Mouse (Mus musculus) mouse trophoblast stem cell (cell line): ENCODE measurements around the gene Ascl5.

ENCODE experiments used
- in situ Hi-C, 2 experiments: fragments of 300-500 bp; cut with MseI, MboI; formaldehyde crosslinking; loops; 2 replicates in 1 of 2; 3 replicates in 1 of 2; pipeline ENCODE4 v1.15.1; 2025

The Ascl5 gene

DNA sequence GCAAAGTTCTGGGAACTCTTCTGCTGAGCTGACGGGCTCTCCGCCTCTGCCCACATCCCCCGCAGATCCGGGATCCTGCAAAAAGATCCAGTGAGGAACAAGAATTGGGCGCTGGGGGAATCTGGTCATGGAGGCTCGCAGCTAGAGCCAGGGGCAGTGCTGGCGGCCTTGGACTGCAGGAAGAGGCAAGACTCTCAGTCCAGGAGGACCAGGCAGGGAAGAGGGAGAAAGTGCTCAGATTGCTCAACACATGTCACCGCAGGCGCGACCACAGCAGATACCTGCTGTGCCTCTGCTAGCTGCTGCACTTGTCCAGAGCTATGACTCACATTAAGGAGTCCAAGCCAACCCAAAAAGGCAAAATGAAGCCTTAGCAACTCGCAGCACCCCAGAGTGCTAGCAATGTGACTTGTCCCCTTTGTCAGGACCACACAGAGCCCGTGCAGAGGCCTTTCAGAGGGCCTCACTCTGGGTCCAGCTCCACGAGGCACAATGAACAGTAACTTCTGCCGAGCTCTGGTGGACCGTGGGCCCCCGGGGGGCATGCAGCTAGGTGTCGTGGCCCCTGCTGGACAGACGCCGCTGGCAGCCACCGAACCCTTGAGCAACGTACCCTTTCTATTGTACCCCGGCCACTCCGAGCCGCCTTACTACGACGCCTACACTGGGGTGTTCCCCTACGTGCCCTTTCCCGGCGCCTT, at the start of gene Ascl5:
Gene Ascl5, plus strand, starts transcription at position 493 of the 701 bp plus-strand sequence.
- in situ Hi-C loops = no loop called here

DNA sequence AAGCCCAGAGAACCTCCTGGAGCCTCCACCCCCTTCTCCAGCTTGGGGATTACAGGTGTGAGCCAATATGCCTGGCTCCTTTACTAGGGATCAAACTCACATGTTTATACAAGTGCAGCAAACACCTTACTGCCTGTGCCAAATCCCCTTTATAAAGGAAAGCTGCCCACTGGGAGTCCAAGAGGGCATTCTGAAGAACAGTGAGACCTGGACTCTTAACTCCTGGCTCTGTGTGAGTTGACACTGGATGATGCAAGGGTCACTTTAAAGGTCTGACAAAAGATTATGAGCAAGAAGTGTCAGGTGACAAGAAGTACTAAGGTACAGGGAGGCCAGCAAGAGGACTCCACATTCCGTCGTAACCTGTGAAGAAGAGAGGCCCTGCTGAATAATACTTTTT, 49.2 kb upstream of the Ascl5 start:
- in situ Hi-C loops = no loop called here

DNA sequence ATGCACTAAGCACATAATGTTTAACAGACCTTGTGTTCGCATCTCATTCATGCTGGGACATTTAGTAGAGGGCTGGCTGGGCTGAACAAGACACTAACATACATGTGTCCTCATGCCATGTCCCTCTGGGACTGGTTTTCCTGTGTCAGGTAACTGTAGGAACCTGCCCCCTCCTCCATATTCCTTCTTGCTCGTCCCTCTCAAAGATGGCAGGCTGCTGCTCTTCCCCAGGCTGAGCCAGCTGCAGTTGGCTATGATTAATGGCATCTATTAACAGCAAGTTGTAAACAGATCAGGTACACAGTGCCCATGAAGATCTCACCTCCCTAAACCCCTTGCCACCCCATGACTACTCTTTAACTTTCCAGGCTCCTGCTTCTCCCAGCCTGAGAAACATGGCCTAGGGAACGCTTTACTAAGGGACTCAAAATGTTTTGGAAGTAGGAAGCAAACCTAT, 44.3 kb upstream of the Ascl5 start, which contains the start of gene Igfn1:
Gene Igfn1, minus strand, starts transcription at position 51 of the 457 bp plus-strand sequence.
- in situ Hi-C loops = no loop called here

DNA sequence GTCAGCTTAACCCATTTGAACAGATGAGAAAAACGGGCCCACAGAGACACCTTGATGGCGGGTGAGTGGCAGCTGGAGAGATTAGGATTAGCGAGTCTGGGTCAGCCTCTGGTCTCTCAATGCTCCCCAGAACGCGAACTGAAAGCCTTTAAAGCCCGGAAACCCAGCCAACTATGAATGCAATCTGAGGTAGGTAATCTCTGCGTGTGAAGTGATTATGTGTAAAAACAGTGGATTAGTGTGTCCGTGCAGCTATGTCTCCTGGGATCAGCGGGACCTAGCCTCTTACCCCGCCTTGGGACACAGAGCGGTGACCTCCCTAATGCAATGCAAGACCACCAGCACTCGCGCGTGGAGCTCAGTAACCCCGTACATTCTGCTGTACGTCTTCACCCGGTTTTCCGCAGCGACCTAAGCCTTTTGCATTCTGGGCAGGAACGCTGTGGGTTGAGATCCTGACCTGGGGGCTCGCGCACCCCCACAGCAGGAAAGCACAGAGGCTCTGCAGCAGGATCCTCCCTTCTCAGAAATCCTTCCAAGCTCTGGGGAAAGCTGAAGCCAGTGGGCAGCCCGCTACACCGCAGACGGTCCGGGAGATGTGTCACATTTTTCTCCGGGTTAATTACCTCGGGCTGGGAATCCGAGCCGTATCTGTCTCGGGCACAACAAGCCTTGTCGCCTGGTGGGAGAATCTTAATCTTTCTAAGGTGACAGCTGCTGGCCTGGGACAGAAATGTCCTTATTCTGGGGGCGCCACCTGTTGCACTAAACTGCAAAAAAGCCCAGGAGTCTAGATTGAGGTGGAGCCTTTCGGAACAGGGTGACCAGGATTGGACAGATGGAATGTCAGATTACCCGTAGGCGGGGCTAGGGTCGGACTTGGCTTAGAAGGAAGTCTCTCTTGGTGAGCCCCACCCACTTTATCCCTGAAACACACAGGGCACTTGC, 43.1 kb upstream of the Ascl5 start, which contains the start of gene Tmem9:
Gene Tmem9, plus strand, starts transcription at position 940 of the 948 bp plus-strand sequence.
- in situ Hi-C loops = no loop called here

DNA sequence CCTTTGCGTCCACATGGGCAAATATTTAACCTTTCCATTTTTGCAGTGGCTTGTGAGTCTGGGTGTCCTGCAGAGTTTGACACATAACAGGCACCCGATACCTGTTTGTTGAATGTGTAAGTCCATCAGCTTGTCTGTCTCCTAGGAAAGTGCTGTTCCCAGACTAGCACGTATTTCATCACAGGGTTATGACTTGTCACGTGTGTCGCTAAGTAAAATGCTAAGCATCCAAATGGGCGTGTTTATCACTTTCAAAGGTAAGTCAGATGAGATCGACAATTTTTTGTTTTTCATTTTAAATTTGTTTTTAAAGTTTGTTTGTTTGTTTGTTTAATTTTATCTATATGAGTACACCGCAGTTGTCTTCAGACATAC, 42.5 kb upstream of the Ascl5 start:
- in situ Hi-C loops = no loop called here

DNA sequence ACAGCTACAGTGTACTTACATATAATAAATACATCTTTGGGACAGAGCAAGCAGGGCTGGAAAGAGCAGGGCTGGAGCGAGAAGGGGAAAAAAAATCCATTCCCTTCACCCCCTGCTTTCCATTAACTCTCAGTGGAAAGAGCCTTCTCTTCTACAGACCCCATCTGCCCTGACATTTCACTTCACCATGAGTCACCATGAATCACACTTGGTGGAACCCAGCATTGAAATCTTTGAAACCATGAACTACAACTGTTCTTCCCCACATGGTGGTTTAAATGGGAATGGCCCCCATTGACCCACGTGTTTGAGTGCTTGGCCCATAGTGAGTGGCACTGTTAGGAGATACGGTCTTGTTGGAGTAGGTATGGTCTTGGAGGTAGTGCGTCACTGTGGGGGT, 40.4 kb upstream of the Ascl5 start:
- in situ Hi-C loops = no loop called here

DNA sequence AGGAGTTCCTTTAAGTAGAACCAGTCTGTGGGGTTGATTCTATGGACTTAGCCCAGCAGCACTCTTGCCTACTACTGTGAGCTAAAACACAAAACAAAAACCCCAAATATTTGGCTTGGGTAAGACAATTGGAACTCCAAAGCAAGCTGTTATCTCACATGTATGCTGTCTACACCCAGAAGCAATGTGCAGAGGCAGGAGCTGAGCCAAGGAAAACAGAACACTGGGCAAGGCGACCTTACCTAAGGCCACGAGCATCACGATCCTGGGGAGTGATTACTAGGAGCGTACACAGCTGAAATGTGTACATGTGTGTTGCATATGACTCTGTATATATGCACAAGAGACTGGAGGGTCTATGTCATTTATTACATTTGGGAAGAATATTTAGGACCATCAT, 37.1 kb upstream of the Ascl5 start:
- in situ Hi-C loops = no loop called here

DNA sequence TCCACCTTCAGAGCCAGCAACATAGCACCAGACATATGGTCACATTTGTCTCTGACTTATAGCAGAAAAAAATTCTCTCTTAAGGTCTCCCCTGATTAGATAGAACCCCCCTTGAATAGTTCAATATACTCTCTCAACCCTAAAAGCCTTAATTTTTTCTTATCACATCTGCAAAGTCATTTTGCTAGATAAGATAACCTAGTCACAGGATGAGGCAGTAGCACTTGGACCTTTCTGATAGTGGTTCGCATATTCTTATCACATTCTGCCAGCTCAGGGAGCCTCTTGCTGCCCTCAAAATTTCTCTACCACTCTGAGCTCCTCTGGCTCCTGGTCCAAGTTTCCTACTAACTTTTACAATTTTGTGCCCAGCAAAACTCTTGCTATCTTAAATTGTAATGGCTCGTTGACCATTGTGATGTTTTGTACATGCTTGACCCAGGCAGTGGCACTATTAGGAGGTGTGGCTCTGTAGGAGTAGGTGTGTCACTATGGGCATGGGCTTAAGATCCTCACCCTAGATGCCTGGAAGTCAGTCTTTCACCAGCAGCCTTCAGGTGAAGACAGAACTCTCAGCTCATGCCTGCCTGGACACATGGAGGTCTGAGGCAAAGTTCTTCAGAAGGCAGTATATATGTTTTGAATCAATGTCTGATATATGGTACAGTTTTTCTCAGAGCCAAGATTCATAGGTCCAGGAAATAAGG, 35.7 kb upstream of the Ascl5 start:
- in situ Hi-C loops = no loop called here

DNA sequence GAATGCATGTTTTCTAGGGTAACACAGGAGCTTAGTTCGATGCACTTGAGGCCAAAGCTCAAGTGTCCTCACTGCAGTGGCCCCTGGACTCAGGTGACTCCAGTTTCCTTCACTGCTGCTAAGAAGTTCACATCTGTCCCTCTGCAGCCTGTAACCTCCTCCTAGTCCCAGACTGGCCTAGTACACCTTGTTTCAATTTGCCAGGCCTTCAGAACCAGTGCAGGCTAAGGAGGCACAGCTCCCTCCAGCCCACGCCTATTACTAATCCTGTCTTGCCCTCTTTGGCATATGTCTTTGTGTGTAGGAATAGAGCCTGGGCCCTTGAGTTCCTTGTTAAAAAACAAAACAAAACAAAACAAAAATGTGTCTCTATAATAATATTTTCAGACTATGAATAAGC, 33.3 kb upstream of the Ascl5 start:
- in situ Hi-C loops = no loop called here

DNA sequence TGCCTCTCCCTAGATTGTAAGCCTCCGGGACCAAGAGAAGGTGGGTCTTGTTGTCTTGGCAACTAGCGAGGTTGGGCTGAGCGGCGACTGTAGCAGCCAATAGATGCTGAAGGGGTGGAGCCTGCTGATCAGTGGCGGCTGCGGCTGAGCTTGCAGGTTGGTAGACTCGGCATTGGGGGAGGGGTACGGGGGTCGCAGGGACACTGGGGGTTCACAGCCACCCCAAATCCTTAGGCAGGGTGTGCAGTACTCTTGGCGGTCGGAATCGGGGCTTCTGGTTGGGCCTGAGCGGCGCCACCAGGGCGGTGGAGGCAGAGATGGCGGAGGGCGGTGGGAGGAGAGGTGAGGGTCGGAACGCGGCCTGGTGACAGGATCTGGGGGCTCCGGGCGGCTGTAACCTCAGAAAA, 32.7 kb upstream of the Ascl5 start:
- in situ Hi-C loops = no loop called here

DNA sequence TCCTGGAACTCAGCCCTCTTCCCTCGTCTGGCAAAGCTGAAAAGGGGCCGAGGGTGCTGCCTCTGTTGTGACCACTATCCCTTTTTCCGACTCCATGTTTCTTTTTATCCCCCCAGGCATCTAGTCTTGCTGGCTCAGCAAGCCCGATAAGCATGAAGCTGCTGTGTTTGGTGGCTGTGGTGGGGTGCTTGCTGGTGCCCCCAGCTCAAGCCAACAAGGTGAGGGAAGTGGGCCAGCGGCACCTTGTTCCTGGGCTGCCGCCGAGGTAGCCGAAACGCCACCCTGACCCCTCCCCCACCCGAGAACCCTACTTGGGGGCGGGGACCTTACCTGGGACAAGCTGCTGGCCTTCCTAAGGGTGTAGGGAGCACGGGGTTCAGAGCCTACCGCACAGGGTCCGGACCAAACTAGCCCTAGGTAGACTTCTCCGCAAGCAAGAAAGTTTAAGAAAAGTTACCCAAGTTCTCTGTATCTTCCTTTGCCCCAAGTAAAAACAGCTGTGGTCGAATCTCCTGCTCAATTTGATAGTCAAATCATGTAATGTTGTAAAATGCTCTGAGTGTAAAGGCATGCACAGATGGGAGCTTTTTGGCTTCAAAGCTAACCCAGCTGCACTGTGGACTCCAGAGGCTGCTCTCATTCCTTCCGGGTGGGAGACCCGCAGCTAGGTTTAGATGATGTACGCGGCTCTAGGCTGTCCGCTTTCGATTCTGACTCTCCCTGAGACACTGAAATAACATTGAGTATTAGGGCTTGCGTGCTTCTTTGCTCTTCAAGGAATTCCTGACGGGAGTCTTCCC, 32.0 kb upstream of the Ascl5 start:
- in situ Hi-C loops = no loop called here

DNA sequence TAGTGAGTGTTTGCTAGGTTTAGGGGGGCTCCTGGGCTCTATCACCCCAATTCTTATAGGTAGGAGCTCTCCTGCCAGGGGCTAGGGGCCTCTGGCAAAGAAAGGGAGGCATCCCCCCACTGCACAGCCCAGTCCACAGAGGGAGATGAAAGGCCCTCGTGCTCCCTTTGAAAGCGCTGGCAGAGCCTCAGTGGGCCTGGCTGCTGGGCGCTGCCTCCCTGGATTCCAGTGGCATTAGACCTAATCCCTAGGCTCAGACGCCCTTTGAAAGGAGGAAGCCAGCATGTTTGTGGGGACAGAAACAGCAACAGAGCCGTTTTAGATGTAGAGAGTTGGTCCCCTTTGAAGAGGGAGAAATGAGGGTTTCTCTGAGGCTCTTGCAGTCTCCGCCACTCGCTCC, 20.4 kb upstream of the Ascl5 start:
- in situ Hi-C loops = no loop called here

DNA sequence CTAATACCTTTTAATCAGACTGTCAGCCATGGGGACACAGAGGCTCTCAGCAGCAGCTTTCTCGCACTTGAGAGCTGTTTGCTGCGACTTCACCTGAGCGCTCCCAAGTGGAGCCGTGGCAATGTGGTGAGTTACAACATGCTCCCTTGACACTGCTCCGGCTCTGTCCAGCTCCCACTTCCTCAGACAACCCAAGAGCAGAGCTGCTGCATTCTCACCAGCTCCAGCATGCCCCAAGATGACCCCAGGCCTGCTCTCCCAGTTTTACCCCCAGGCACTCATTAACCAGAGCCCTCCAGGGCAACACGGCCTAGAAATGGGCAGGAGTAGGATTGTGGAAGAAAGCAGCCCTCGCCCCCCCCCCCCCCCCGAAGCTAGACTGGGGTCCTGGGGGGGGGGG, 18.9 kb upstream of the Ascl5 start:
- in situ Hi-C loops = no loop called here

DNA sequence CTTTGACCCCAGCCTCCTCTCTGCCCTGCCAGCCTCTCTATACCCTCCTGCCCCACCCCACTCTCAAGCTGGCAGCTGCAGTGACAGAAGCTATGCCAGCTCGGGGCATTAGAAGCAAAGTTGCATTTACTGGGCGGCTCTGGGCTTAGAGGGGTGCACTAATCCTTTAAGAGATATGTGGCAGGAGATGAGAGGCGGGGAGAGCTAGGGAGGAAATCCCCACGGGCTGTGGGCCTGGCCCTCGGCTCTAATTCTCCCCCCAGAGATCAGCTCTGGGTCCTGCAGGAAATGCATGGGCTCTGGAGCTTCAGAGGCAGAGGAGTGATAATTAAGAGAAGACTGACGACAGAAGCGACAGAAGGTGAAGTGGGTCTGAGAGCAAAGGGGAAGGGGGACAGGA, 17.6 kb upstream of the Ascl5 start:
- in situ Hi-C loops = no loop called here

DNA sequence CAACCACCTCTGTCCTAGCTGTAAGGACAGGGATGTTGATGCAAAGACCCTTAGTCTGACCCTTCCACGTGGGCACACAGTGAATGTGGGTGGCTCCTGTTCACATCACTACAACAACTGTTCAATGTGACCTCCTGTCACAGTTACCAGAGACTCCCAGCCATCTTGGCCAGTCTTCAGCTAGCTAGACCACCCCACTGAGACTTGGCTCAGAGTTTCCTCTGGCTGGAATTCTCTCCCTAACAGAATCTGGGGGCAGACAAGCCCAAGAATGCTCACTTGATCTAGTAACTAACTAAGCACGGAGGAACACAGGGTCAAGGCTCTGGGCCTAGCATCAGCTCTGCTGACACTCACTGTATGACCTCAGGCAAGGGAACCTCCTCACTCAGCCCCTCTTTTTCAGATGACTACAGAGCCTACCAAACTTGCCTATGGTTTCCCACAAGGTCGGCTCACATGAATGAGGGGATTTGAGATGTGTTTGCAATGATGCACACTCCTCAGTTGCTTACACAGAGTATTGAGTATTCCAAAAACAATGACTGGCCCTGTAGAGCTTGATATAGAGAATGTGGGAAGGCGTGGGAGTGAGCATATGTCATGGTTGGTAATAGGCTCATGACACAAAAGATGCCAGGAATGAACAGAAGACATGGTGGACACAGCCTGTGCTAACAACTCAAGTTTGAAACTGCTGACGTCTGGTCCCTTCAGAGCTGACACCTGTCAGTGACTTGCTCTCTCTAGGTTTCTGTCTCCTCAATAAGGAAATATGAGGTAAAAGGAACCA, 11.7 kb upstream of the Ascl5 start:
- in situ Hi-C loops = no loop called here

DNA sequence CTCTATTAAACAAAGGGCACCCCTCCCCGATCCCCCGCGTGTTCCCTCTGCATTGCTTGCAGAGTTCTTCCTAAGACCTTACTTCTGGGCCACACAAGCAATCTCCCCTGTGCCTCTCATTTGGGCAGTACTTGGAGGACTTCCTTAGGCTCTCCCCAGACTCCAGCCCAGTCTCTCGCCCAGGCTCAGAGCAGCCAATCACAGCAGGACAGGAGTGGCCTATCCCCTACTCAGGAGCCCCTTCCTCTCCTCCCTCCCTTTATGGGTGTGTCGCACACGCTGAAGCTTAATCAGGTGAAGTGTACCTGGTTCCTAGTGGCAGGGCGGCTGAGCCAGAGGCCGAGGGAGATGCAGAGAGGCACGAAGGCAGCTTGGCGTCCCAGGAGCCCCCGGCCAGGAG, 10.2 kb upstream of the Ascl5 start:
- in situ Hi-C loops = no loop called here

DNA sequence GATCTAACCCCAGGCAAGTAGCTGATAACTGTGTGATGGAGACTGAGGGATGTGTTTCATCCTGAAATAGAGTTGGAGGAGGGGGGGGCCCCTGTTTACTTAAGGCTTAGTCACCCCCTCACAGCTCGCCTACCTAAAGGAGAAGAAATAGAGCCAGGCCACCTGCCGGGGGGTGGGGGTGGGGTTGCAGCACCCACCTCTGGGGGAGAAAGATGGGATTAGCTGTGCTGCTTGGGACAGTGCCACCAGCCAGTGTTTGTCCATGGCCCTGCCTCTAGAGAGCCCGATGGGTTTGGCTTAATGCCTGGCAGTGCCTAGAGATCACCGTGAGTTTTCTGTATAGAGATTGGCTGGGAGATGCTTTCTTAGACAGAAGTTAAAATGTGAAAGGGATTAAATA, 9.7 kb upstream of the Ascl5 start:
- in situ Hi-C loops = no loop called here

DNA sequence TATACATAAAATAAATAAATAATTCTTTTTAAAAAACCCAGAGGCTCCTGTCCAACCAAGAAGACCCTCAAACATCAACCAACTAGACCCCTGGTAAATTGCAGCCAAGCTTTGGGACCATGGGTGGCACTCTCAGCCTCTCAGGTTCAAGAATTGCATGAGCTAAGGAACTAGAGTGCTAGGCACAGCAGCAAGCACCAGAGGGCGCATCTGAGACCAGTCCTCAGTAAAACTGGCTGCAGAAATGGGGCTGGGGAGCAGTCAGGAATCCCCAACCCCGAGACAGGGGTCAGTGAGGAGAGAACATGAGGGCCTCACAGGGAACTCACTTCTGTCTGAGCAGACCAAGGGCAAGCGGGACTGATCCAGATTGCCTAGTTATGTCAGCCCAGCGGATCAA, 4.8 kb upstream of the Ascl5 start:
- in situ Hi-C loops = no loop called here

DNA sequence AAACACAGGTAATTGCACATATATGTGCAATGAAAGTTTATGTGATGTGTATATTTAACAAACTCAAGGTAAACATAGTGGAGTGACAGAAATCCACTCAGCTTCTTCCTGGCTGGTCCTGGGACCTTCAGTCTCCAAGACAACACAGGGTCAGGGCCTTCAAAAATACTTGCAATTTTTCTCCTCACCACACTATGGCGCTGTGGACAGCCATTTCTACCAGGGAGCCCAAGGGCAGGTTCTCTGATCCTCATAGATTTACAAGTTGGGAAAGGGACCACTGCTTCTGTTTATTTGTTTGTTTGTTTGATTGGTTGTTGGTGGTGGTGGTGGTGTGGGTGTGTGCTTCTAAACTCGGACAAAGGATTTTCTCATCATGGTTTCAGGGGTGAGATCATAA, 3.2 kb upstream of the Ascl5 start:
- in situ Hi-C loops = no loop called here

DNA sequence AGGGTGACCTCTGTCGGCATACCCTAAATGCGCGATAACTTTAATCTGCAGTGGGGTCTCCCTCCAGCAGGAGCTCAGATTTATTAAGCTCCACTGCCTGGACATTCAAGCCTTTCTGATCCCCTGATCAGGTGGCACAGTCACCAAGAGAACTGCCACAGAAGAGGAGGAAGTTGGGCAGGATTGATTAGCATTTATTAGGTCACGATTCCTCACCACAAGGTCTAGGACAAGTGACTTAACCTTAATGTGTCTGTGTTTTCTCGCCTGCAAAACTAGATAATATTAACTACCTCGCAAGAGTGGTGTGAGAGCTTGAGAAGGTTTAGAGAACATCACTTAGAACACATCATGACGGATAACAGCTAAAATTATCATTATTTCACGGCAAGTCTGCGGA, 2.7 kb upstream of the Ascl5 start:
- in situ Hi-C loops = no loop called here

DNA sequence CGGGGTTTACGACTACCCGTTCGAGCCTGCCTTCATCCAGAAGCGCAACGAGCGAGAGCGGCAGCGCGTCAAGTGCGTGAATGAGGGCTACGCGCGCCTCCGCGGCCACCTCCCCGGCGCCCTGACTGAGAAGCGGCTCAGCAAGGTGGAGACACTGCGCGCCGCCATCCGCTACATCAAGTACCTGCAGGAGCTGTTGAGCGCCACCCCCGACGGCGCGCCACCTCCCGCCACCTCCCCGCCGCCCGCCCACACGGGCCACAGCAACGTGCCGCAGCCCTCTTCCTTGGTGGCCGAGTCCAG, 360 bp downstream of the Ascl5 start:
- in situ Hi-C loops = no loop called here
